Mouse (Mus musculus) brown adipose tissue, adult 24 weeks (tissue): ENCODE results near the gene Svs1. TPM values are rescaled to one million over a fixed set of nuclear protein-coding genes. Genes with fewer than 3 reads are reported as not detected.

ENCODE experiments used
- H3K27ac ChIP-seq: fragments of 200-500 bp; replicated peaks from 2 replicates; pipeline ENCODE4 v1.5.1; 2012; ENCODE audit warnings: low read depth, mild to moderate bottlenecking, low read length
- H3K4me1 ChIP-seq: fragments of 200-500 bp; 2 replicates; pipeline ENCODE4 v1.6.1; 2012; ENCODE audit warnings: low read length, mixed read lengths; ENCODE audit not compliant: control insufficient read depth, insufficient read depth, insufficient read length
- H3K4me3 ChIP-seq: fragments of 200-500 bp; 2 replicates; pipeline ENCODE4 v1.5.1; 2012; ENCODE audit warnings: low read depth, mild to moderate bottlenecking, low read length, moderate library complexity; ENCODE audit not compliant: insufficient read depth
- polyA plus RNA-seq: library from polyadenylated mRNA; stranded (reverse); fragments of >200 nt; gene quantifications from 2 replicates; pipeline ENCODE4 v1.2.4, GENCODE M21; 2012; ENCODE audit not compliant: missing spikeins, insufficient read depth, insufficient read length

The Svs1 gene
- polyA plus RNA-seq, 1 experiment: not detected

DNA sequence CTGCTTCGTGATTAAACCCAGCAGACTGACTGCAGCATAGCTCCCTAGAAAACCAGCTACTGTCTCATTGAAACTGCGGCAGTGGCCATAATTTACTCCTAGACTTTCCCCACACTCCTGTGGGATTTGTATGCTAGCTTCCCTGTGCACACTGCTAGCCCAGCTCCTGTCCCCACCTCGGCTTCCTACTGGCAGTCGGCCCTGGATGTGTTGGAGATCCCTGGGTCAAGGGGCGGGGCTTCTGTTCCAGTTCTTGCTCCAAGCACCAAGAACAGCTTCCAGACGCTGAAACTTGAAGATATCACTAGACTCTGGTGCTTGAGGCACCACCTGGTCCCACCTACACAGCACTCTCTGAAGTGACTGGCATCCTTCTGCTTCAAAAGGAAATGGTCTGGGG is 11.5 kb downstream of the Svs1 start:
- Histone ChIP-seq H3K4me1 (no peaks in the 10 kb centered on the region), H3K4me3 (no peak overlapping the region), H3K27ac (no peak overlapping the region)

DNA sequence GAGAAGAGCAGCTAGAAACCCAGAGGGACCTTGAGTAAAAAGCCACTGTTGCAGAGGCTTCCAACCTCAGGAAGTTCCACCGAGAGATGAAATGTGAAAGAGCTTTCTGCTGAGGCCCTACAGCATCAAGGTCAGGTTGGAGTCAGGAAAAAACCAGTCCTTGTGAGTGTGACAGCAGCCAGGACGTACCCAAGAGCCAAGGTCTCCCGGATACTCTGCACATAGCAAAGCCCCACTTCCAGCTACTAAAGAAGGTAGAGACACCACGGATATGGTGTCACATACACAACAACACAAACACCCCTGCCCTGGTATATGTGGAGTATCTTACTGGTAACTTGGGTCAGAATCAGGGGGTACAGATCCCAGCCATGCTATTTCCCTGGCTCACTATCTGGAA is 12.1 kb downstream of the Svs1 start:
- no peak overlapping the region for H3K27ac ChIP-seq

DNA sequence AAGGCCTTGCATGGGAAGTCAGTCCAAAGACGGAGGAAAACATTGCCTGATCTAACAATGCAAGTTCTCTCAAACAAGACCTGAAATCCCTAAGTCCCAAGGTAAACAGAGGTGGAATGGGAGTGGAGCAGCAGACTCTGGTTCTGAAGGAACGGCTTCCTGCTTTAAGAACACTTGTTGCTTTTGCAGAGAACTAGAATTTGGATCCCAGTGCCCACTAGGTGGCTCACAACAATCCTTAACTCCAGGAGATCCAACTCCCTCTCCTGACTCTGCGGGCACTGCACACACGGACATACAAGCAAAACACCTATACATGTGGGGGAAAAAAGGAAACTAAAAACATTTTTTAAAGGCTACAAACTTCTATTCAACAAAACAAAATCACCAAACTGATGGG is 16.7 kb downstream of the Svs1 start:
- H3K4me1 ChIP-seq: no peaks in the 10 kb centered on the region
- no peak overlapping the region for H3K4me3 ChIP-seq
- H3K27ac ChIP-seq: no peak overlapping the region

More for the DNA sequence above, 12.1 kb downstream of the Svs1 start:
- H3K4me1 ChIP-seq: no peaks in the 10 kb centered on the region
- no peak overlapping the region for H3K4me3 ChIP-seq

DNA sequence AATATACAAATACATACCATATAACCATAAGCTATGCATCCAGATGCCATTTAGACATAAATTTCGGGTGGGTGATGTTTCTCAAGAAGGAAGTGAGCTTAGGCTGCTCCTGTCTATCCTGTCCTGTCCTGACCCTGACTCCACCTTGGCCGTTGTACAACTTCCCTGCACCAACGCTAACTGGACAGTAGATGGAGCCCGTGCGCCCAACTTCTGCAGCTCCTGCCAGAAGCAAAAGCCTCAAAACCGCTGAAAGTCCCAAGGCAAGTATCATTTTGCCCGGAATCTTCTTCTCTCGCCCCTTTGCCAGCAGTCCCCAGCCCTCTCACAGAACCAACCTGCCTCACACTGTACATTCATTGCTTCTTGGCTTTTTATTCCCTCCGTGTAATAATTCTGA is 21.3 kb downstream of the Svs1 start:
- Histone ChIP-seq H3K27ac (no peak overlapping the region), H3K4me1 (no peaks in the 10 kb centered on the region), H3K4me3 (peak overlapping the region; percentile 22; the same call in 1 of the 2 replicates)

DNA sequence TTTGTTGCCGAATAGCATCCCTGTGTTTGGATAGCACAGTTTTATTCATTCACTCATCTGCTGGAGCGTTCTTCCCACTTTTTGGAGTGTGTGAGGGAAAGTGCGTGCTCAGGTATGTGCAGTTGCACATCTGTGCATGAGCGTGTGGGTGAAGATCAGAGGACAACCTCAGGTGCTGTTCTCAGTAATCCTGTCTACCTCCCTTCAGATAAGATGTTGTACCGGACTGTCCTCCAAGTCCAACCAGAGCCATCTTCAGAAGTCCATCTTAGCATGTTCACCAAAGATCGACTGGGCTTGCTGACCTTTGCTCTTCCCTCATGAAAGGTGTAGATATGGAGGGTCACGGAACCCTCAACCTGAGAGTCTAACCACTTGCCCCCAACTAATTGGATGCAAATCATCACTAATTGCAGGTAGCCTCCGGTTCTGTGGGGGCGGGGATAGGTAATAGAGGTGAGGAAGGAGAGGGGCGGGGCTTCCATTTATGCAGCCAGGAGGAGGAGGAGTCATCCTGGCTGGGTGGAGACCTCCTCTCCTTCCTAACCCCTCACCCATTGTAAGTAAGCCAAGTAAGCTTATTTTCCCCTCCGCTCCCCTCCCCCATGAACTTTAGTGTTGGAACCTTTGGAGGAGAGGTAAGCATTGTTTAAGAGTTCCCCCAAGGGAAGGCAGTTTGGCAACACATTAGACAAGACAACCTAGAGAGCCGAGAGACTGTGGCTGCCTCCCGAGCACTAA is 21.9 kb downstream of the Svs1 start:
- Histone ChIP-seq H3K27ac (no peak overlapping the region), H3K4me1 (no peaks in the 10 kb centered on the region), H3K4me3 (peak overlapping the region; percentile 22; the same call in 1 of the 2 replicates)

DNA sequence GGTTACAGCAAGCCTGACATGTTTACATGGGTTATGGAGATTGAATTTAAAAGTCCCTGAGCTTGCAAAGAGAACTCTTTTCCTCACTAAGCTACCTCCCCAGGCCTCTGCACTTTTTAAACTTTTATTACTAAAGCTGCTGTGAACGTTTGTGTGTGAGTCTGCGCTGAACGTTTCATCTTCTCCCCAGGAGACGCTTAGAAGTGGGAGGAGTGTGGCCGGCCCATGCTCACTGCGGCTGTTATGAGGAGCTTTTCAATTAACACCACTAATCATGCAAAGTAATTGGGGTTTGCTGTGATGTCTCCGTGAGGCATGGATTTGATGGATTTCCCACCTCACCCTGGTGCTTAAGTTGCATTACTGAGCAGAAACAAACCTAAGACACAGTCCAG is 22.5 kb downstream of the Svs1 start:
- H3K4me3 ChIP-seq: no peak overlapping the region
- no peak overlapping the region for H3K27ac ChIP-seq
- H3K4me1 ChIP-seq: no peaks in the 10 kb centered on the region

DNA sequence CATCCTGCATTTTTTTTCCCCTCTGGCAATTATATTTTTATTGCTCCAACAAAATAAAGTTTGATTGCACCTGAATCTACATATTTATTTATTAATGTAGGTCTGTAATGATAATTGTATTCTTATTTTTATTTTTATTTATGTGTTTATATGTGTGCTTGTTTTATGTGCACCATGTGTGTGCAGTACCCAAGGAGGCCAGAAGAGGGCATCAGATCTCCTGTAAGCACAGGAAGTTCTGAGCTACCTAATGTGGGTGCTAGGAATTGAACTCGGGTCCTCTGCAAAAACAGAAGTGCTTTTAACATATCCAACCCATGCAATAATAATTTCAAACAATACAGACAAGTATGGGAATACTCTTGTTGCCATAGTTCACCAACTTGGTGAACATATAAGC is 23.0 kb downstream of the Svs1 start:
- Histone ChIP-seq H3K4me1 (no peaks in the 10 kb centered on the region), H3K27ac (no peak overlapping the region), H3K4me3 (no peak overlapping the region)

DNA sequence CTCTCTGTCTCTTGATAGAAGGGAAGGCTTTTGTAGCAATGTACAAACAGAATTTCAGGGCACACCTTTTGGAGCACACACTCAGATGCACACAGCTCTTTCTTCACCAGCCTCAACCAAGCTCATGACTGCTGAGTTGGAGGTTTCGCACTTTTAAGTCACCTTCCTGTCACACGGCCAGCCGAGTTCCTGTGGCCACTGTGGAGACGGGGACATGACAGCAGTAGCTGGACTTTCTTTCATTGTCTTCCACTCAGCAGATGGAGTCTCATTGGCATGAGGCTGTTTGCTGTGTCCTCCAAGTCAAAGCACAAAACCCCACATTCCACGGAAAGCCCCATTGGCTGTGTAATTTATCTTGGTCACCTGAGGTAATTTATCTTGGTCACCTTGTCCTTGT is 24.5 kb downstream of the Svs1 start:
- Histone ChIP-seq H3K27ac (no peak overlapping the region), H3K4me3 (no peak overlapping the region), H3K4me1 (no peaks in the 10 kb centered on the region)

DNA sequence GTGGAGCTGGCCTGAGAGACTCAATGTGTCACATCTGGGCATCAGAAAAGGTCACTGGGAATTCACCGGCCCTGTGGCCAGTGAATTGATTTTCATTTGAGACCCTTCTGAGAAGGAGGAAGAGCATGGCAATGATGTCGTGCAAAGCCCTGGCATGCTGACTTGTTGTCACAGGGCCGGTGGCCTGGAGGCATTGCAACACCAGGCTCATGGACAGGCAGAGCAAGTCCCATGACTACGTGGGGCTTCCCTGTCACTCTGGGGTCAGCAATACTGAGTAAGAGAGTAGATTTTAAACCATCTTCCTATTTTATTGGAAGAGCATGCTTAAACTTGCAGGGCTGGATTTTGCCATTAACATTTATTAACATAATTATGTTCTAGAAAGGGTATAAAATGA is 26.4 kb downstream of the Svs1 start:
- no peak overlapping the region for H3K4me3 ChIP-seq
- no peak overlapping the region for H3K27ac ChIP-seq
- H3K4me1 ChIP-seq: no peaks in the 10 kb centered on the region

DNA sequence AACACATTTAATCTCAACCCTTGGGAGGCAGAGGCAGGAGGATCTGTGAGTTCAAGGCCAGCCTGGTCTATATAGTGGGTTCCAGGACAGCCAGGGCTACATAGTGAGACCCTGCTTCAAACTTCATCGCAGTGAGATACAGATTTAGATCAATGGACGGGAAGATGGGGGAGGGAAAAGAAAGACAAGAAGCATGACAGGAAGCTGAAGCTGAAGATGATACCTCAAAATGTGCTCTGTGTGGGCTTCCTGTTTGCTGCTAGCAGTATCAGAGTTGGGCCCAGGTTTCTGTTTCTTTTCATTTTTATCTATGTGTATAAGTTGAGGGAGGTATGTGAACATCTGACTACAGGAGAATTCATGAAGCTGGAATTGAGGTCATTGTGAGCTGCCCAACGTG is 26.8 kb downstream of the Svs1 start:
- no peak overlapping the region for H3K4me3 ChIP-seq
- H3K27ac ChIP-seq: no peak overlapping the region

DNA sequence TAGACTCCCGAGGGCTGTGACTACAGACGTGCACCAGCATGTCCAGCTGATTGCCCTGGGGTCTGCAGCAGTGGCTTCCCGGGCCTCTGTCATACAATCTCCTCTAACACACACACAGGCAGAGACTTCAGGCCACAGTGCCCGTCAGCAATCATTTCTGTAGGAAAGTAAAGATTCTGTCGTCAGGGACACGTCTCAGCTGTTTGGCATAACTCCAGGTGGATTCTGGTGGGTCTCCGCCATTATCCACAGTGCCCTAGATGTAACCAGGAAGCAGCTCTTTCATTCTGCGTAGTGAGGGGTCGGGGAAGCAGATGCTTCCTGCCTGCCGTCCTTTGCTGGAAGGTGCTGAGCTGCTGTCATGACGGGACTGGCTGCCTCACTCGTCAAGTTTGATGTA is 30.5 kb downstream of the Svs1 start:
- Histone ChIP-seq H3K27ac (no peak overlapping the region), H3K4me1 (no peaks in the 10 kb centered on the region), H3K4me3 (no peak overlapping the region)

More for the DNA sequence above, 26.8 kb downstream of the Svs1 start:
- H3K4me1 ChIP-seq: no peaks in the 10 kb centered on the region

DNA sequence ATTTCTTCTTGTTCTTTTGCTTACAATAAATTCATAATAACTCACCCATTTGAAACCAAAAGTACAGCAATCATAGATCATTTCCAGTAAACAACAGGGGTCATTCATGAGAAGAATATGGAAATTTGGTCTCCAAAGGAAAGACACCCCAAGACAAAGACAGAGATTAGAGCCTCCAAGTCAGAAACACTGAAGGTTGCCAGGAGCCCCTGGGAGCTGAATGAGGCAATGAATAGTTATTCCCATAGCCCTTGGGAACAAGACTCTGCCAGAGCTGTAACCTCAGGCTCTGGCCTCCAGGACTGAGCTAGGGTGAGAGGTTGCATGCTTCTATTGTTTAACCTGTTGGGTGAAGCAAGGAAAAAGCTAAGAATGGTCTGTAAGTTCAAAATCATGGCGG is 32.7 kb downstream of the Svs1 start:
- no peaks in the 10 kb centered on the region for H3K4me1 ChIP-seq
- H3K4me3 ChIP-seq: no peak overlapping the region
- H3K27ac ChIP-seq: no peak overlapping the region

DNA sequence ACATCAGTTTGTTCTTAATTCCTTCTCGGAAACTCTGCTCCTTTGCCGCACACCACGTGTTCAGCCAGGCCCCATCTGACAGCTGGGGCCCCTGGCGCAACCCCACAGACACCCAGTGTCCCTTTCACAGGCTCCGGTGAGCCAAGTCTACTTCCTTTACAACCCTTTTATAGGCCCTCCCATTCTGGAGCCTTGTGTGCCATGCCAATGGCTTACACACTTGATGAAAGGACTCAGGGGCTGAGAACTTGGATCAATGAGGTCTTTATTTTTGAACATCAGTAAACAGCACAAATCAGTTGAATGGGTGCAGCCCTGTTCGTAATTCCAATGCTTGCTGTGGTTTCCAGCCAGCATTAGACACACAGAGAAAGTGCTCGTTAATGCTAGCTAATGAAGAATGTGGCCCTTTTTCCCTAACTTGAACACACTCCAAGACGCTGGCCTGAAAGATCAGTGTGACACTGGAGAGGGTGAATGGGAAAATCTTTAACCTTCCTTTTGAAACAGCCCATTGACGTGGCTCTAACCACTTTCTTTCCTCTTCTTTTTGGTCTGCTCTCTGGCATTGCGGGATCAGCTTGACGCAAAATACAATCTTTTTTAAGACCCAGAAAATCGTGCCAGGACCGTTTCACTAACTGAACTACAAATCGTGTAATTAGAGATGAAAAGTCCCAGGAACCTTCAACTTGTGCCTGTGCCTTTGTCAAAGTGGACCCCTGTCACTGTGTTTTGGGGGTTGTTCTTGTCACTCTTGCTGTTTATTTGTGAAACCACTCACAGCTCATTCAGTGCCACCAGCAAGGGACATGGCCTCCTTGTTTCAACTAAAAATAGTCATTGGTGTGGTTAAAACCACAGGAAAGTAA is 34.7 kb downstream of the Svs1 start:
- H3K27ac ChIP-seq: no peak overlapping the region
- H3K4me3 ChIP-seq: no peak overlapping the region
- no peaks in the 10 kb centered on the region for H3K4me1 ChIP-seq

DNA sequence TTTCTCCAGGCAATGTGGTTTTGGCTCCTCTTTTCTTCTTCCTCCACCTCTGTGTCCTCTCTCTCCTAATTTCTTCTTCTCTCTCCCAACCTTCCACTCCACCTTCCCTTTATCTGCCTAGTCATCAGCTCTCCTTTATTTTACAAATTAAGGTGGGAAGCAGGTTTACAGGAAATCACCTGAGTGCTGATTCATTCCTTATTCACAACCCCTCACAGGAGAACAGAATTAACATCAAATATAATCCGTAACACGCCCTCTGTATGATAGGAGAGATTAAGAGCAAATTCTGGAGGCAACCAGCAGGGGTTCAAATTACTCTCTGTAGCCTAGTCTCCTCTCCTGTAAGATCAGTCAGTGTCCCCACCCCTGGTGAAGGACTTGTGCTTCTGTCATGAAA is 35.7 kb downstream of the Svs1 start:
- H3K4me1 ChIP-seq: no peaks in the 10 kb centered on the region
- no peak overlapping the region for H3K4me3 ChIP-seq
- H3K27ac ChIP-seq: no peak overlapping the region

DNA sequence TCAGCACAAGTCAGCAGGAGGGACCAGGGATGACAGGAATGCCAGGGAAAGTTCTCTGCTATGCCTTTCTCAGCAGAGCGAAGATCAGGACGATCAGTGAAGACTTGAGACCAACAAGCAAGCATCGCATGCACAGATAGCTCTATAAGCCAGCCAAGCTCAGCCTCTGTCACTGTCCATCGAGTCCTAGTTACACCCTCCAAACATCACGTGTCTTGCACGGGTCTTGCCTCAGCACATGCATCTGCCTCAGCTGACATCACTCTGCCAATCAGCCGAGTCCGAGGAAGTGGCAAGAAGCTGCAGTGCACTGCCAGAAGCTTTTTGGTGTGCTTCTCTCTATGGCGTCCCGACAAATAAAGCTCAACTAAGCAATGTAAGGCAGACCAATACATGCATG is 36.7 kb downstream of the Svs1 start:
- H3K27ac ChIP-seq: no peak overlapping the region
- H3K4me1 ChIP-seq: no peaks in the 10 kb centered on the region

DNA sequence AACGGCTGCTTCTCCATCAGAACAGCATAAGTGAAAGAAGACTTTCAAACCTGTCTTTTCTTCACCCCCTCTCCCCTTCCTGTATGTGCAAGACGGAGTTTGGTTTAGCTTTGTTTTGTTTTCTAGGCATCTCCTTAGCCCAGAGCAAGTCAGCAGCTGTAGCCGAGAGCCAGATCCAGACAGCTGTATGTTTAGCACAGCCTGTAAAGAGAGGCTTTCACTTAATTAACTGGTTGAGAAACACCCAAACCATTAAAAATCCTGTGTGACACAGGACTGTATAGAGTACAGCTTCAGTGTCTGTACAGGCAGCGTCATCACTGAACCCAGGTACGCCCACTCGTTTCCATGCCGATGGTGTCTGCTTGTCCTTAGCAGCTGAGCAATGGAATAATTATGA is 38.6 kb downstream of the Svs1 start:
- H3K27ac ChIP-seq: no peak overlapping the region
- no peaks in the 10 kb centered on the region for H3K4me1 ChIP-seq
- no peak overlapping the region for H3K4me3 ChIP-seq

More for the DNA sequence above, 36.7 kb downstream of the Svs1 start:
- no peak overlapping the region for H3K4me3 ChIP-seq
